Mouse (Mus musculus) neural tube, embryonic 12.5 days (tissue): ENCODE measurements at regions not wholly inside any gene's neighbourhood (a gene's known extent, or its start where the extent isn't known, plus 50 kb on each side); places are given as distances from the start of the nearest gene placed in this dataset.
"Not testable (repeated sequence)": the region's sequence is repeated elsewhere in the genome, so short reads cannot be mapped to it uniquely, and the experiment has no call there.

Experiments used
- ATAC-seq: fragments of 200-750 bp; cut with Nextera tagmentation; 2 replicates; pipeline ENCODE4 v1.8.0; 2017; ENCODE audit warnings: low read depth, mild to moderate bottlenecking, moderate TSS enrichment, moderate library complexity; ENCODE audit not compliant: low FRiP score
- H3K27ac ChIP-seq: fragments of 300-500 bp; sonication (generic); 2 replicates; pipeline ENCODE4 v1.5.1; 2016
- H3K27me3 ChIP-seq: fragments of 300-500 bp; sonication (generic); replicated peaks from 2 replicates; pipeline ENCODE4 v1.6.1; 2016; ENCODE audit warnings: mild to moderate bottlenecking
- H3K36me3 ChIP-seq: fragments of 300-500 bp; sonication (generic); 2 replicates; pipeline ENCODE4 v1.6.1; 2016; ENCODE audit warnings: mild to moderate bottlenecking
- H3K4me1 ChIP-seq: fragments of 300-500 bp; sonication (generic); 2 replicates; pipeline ENCODE4 v1.6.1; 2016
- H3K4me2 ChIP-seq: fragments of 300-500 bp; sonication (generic); replicated peaks from 2 replicates; pipeline ENCODE4 v1.6.1; 2016; ENCODE audit warnings: mild to moderate bottlenecking
- H3K4me3 ChIP-seq: fragments of 300-500 bp; sonication (generic); 2 replicates; pipeline ENCODE4 v1.5.1; 2016
- H3K9ac ChIP-seq: fragments of 300-500 bp; sonication (generic); 2 replicates; pipeline ENCODE4 v1.6.1; 2016; ENCODE audit warnings: mild to moderate bottlenecking
- H3K9me3 ChIP-seq: fragments of 300-500 bp; sonication (generic); 2 replicates; pipeline ENCODE4 v1.6.1; 2016; ENCODE audit warnings: mild to moderate bottlenecking
- WGBS: fragments of 180-500 bp; shearing (Covaris S2); methylation state at CpG from one replicate; pipeline ENCODE4 v1.1.7; 2016; 5-methylcytosine and 5-hydroxymethylcytosine counted together

- Histone ChIP-seq H3K4me3 (no peak overlapping the region), H3K36me3 (no peaks in the 10 kb centered on the region), H3K27me3 (no peaks in the 10 kb centered on the region), H3K9me3 (no peaks in the 10 kb centered on the region), H3K27ac (no peak overlapping the region), H3K4me2 (no peak overlapping the region), H3K4me1 (no peaks in the 10 kb centered on the region), H3K9ac (no peak overlapping the region)
- WGBS: 73% methylated on average over 1 of the region's 1 CpGs
- peak; percentile 68 for ATAC-seq
Measured at GRCm38 (mm10) chr5:16937840-16938239, 146.2 kb downstream of the Gm28710 start.

- WGBS: 23% methylated on average over 1 of the region's 1 CpGs
- no peak overlapping the region for H3K27ac ChIP-seq
- no peak overlapping the region for H3K4me2 ChIP-seq
- no peak overlapping the region for H3K4me3 ChIP-seq
- no peaks in the 10 kb centered on the region for H3K36me3 ChIP-seq
- ATAC-seq: peak; percentile 82; the same call in 1 of the 2 replicates
- H3K27me3 ChIP-seq: no peaks in the 10 kb centered on the region
- no peak overlapping the region for H3K9ac ChIP-seq
- H3K9me3 ChIP-seq: no peaks in the 10 kb centered on the region
- H3K4me1 ChIP-seq: no peaks in the 10 kb centered on the region
Measured at GRCm38 (mm10) chr5:16947430-16947829, 155.8 kb downstream of the Gm28710 start.

- Histone ChIP-seq H3K9ac (no peak overlapping the region), H3K27me3 (no peaks in the 10 kb centered on the region), H3K4me1 (no peaks in the 10 kb centered on the region), H3K36me3 (no peaks in the 10 kb centered on the region), H3K27ac (no peak overlapping the region), H3K4me2 (no peak overlapping the region), H3K9me3 (no peaks in the 10 kb centered on the region), H3K4me3 (no peak overlapping the region)
- ATAC-seq: no peak
- WGBS: 87% methylated on average over 4 of the region's 4 CpGs
Measured at GRCm38 (mm10) chr5:16967735-16968134, 176.1 kb downstream of the Gm28710 start.

DNA sequence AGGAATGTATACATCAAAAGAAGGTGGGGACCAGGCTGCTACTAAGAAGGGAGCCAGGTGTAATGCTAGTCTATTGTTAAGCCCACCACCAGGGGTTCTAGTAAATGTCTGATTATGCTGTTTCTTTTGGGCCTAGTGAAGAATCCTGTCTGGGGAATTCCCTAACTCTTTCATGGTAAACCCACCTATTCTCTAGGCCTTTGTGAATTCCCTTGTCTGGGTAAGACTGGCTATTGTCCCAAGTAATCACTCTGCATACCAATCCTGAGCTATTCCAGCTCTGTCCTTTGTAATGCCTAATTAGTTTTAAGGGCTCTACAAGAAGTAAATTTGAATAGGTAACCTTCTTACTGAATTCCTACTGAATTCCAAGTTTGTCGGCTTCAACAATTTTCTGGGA, 177.2 kb downstream of the Gm28710 start:
- not testable (repeated sequence) for H3K36me3 ChIP-seq, H3K4me3 ChIP-seq, H3K27ac ChIP-seq, H3K27me3 ChIP-seq, ATAC-seq, H3K4me2 ChIP-seq, H3K9ac ChIP-seq, H3K9me3 ChIP-seq, H3K4me1 ChIP-seq
- WGBS: 33% methylated on average over 1 of the region's 1 CpGs

GRCm38 (mm10) chr5:16973206-16973896, 181.7 kb downstream of the Gm28710 start:
- 89% methylated on average over 1 of the region's 1 CpGs for WGBS
- no peak overlapping the region for H3K9ac ChIP-seq
- ATAC-seq: no peak

GRCm38 (mm10) chr5:16976006-16976405, 184.4 kb downstream of the Gm28710 start:
- Histone ChIP-seq H3K4me3 (no peak overlapping the region), H3K9ac (no peak overlapping the region), H3K36me3 (no peaks in the 10 kb centered on the region), H3K27ac (no peak overlapping the region), H3K4me2 (no peak overlapping the region), H3K27me3 (no peaks in the 10 kb centered on the region), H3K4me1 (no peaks in the 10 kb centered on the region), H3K9me3 (no peaks in the 10 kb centered on the region)
- no peak for ATAC-seq
- WGBS: 94% methylated on average over 2 of the region's 2 CpGs

More at GRCm38 (mm10) chr5:16973206-16973896, 181.7 kb downstream of the Gm28710 start:
- H3K4me2 ChIP-seq: no peak overlapping the region
- no peaks in the 10 kb centered on the region for H3K27me3 ChIP-seq
- no peaks in the 10 kb centered on the region for H3K36me3 ChIP-seq
- no peaks in the 10 kb centered on the region for H3K4me1 ChIP-seq
- H3K27ac ChIP-seq: no peak overlapping the region
- H3K4me3 ChIP-seq: no peak overlapping the region
- no peaks in the 10 kb centered on the region for H3K9me3 ChIP-seq

DNA sequence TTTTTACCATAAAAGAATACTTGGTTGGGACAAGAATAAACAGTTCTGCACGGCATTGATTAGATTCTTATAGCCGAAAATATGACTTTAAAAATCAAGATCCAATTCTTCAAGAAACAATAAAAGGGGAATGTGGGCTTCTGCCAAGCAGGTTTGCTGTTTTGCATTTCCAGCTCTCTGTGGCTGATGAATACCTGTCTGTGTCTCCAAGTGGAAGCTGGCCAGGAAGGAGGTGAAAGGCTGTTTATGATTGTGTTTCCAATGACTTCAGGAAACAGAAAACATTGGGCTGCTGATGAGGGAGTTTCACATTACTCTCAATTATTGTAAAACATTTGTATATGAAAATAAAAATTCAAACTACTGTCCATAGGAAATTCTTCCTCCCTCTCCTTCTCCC, 193.3 kb downstream of the Gm28710 start:
- no peak overlapping the region for H3K27ac ChIP-seq
- no peak for ATAC-seq
- H3K4me1 ChIP-seq: no peaks in the 10 kb centered on the region
- no peak overlapping the region for H3K4me2 ChIP-seq
- H3K4me3 ChIP-seq: no peak overlapping the region
- no peaks in the 10 kb centered on the region for H3K27me3 ChIP-seq
- no peaks in the 10 kb centered on the region for H3K9me3 ChIP-seq
- no peaks in the 10 kb centered on the region for H3K36me3 ChIP-seq
- 90% methylated on average over 2 of the region's 2 CpGs for WGBS
- H3K9ac ChIP-seq: no peak overlapping the region

DNA sequence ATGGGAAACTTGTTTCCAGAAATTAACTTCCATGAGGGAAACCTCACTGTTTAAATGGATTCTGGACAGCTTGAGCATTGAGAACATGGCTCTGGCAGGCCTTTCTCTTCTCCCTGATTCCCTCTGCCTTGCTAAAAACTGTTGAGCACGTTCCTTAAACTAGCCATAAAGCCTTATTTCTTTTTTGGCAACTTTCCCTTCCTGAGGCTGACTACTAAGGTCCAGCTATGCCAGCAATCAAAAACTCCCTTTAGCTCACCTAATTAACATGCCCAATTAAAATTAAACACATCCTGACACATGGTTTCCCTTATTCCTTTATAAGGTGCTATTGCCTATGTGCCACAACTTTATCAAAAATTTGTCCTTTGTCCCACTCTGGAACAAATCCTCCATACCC, 199.9 kb downstream of the Gm28710 start:
- no peaks in the 10 kb centered on the region for H3K36me3 ChIP-seq
- H3K4me1 ChIP-seq: no peaks in the 10 kb centered on the region
- H3K9ac ChIP-seq: no peak overlapping the region
- H3K4me3 ChIP-seq: no peak overlapping the region
- H3K4me2 ChIP-seq: no peak overlapping the region
- 62% methylated on average over 1 of the region's 1 CpGs for WGBS
- H3K27me3 ChIP-seq: no peaks in the 10 kb centered on the region
- no peak overlapping the region for H3K27ac ChIP-seq
- ATAC-seq: no peak
- H3K9me3 ChIP-seq: no peaks in the 10 kb centered on the region

DNA sequence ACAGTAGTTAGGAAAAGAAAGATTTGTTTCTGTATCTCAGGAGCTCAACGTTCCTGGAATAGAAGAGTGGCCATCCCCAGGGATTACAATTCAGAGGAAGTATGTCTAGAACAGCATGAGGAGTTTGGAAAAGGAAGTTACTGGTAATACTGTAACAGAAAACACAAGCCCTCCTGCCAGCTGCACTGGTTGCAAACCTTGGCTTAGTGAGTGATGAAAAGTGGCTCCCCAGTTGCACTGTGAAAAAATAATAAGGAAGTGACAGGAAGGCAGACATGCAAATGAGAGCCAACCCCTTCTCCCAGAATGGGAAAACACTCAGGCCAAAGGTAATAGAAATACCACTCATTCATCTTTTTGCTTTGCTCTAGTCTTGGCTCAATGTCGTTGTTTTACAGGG, 207.6 kb downstream of the Gm28710 start:
- no peaks in the 10 kb centered on the region for H3K4me1 ChIP-seq
- no peak for ATAC-seq
- H3K9me3 ChIP-seq: no peaks in the 10 kb centered on the region
- H3K36me3 ChIP-seq: no peaks in the 10 kb centered on the region
- no peak overlapping the region for H3K27ac ChIP-seq
- no peak overlapping the region for H3K9ac ChIP-seq
- WGBS: 52% methylated on average over 2 of the region's 2 CpGs
- no peak overlapping the region for H3K4me3 ChIP-seq
- no peak overlapping the region for H3K4me2 ChIP-seq
- no peaks in the 10 kb centered on the region for H3K27me3 ChIP-seq

DNA sequence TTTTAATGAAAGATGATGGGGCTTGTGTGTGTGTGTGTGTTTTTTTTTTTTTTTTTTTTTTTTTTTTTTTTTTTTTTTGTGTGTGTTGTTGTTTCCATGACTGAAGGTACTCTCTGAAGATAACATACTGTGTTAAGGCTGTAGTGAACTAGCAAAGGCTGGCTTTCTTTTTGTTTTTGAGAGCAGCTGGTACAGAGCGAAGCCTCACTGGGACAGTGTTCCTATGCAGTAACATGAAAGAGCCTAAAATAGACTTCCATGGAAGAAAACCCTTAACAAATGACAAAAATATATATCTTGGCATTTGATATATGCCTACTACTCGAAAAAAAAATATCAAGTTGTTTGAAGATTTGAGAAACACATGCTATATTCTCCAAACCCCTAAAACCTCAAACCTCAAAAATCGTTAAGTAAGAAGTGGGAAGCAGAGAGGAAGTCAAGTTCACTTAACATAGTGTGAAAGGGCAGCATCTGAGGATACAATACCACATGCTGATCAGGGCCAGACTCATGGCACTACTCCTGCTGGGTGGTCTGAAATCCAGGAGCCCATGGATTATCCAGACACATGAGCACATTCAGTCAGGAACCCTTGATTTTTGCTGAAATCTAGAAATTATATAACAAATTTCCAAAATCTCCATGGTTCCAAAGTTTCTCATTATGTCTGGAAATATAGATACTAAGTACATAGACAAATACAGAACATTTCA, 215.4 kb downstream of the Gm28710 start:
- WGBS: 60% methylated on average over 3 of the region's 3 CpGs
- no peak for ATAC-seq

DNA sequence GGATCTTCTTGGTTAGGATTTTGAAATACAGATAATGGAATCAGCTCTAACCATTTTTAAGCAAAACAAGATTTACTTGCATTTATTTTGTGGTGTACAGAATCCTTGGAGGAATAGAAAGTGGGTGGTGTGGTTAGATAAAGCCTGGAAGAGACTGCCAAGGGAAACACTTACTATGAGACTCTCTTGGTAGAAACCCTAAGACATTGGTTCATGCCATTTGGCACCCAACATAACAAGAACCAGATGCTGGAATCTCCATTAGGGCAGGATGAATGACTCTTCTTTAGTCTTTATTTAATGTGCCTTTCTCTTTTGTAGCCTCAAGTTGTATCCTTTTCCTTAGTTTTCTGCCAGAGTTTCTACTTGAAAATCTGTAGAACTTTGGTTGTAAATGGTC, 230.0 kb downstream of the Gm28710 start:
- Histone ChIP-seq H3K4me2 (no peak overlapping the region), H3K36me3 (no peaks in the 10 kb centered on the region), H3K9ac (no peak overlapping the region), H3K4me3 (no peak overlapping the region), H3K27ac (no peak overlapping the region), H3K27me3 (no peaks in the 10 kb centered on the region), H3K9me3 (no peaks in the 10 kb centered on the region), H3K4me1 (no peaks in the 10 kb centered on the region)
- ATAC-seq: no peak

More for the DNA sequence above, 215.4 kb downstream of the Gm28710 start:
- no peak overlapping the region for H3K9ac ChIP-seq
- no peak overlapping the region for H3K4me2 ChIP-seq
- H3K4me3 ChIP-seq: no peak overlapping the region
- H3K9me3 ChIP-seq: no peaks in the 10 kb centered on the region
- H3K36me3 ChIP-seq: no peaks in the 10 kb centered on the region
- H3K27me3 ChIP-seq: no peaks in the 10 kb centered on the region
- no peaks in the 10 kb centered on the region for H3K4me1 ChIP-seq
- no peak overlapping the region for H3K27ac ChIP-seq

DNA sequence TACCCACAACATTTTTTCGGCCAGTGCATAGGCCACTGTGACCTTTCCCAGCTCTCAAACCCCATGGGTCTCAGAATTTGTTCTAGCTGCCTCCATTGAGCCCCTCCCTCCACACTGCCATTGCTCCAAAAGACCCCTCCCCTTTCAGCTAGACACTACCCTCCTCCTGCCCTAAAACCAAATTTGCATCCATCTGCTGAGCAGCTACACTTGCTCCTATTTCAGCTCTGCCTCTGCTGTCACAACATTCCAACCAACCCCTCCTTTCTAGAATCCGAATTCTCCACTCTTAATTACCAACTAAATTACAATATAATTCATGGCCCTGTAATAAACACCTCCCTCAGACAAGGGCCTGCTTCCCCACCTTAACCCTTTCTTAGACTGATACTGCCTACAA, 262.3 kb downstream of the Gm28710 start:
- Histone ChIP-seq H3K27ac (no peak overlapping the region), H3K27me3 (no peaks in the 10 kb centered on the region), H3K9me3 (no peaks in the 10 kb centered on the region), H3K4me1 (no peaks in the 10 kb centered on the region), H3K36me3 (no peaks in the 10 kb centered on the region), H3K4me3 (no peak overlapping the region), H3K4me2 (no peak overlapping the region), H3K9ac (no peak overlapping the region)
- 45% methylated on average over 2 of the region's 2 CpGs for WGBS
- ATAC-seq: no peak

- Histone ChIP-seq H3K4me1 (no peaks in the 10 kb centered on the region), H3K27me3 (no peaks in the 10 kb centered on the region), H3K9me3 (no peaks in the 10 kb centered on the region), H3K9ac (no peak overlapping the region), H3K27ac (no peak overlapping the region), H3K4me2 (no peak overlapping the region), H3K36me3 (no peaks in the 10 kb centered on the region), H3K4me3 (no peak overlapping the region)
- WGBS: 98% methylated on average over 8 of the region's 8 CpGs
- ATAC-seq: no peak
Measured at GRCm38 (mm10) chr5:17064565-17064964, 273.0 kb downstream of the Gm28710 start.
